Mouse (Mus musculus) bone marrow, adult 2 months (tissue): ENCODE results near the gene Thtpa.

Source experiments
- CTCF ChIP-seq: fragments of 200-500 bp; IDR thresholded peaks from 2 replicates; pipeline ENCODE4 v1.5.1; 2011; ENCODE audit warnings: low read length, control low read depth; ENCODE audit not compliant: control insufficient read depth, insufficient read depth
- POLR2A ChIP-seq: fragments of 200-500 bp; IDR thresholded peaks from 2 replicates; pipeline ENCODE4 v1.6.1; 2011; ENCODE audit warnings: low read depth, mild to moderate bottlenecking, control low read depth, low read length, borderline replicate concordance; ENCODE audit not compliant: control insufficient read depth

- no peak for TF ChIP-seq CTCF
- no peak for TF ChIP-seq POLR2A
Measured at GRCm38 (mm10) chr14:55109048-55109873, 14.7 kb downstream of the Thtpa start.
